Mouse (Mus musculus): ENCODE measurements around the gene Sorl1. TPM values are rescaled to one million over a fixed set of nuclear protein-coding genes. Genes with fewer than 3 reads are reported as not detected.

The Sorl1 gene
- polyA plus RNA-seq, 1 experiment from 2014 or later = 7.6 TPM

DNA sequence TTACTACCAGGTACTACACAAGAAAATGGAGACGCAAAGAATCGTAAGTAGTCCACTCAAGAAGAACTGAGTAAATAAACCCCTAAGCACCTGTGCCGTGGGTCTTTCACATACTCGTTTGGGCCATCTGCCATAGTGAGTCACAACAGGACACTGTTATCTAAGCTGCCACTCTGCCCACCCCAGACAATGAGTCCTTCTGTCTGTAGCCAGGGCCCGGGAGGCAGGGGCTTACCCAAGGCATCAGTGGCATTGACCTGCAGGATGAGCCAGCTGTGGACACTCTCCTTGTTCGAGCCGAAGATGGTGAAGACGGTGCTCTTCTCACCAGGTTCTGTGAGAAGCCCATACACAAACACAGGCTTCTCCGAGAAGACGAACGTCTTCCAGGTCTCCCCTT is 77.8 kb downstream of the Sorl1 start:
- 89% methylated on average over 11 of the region's 11 CpGs for WGBS
- no peak overlapping the region for H3K27ac ChIP-seq (ENCODE audit: low read depth, low read length)
- H3K27me3 ChIP-seq (ENCODE audit: control insufficient read depth, insufficient read depth, low read length) = no peaks in the 10 kb centered on the region
- H3K36me3 ChIP-seq (ENCODE audit: control insufficient read depth, insufficient read depth, low read length) = no peaks in the 10 kb centered on the region
- no peak overlapping the region for H3K4me3 ChIP-seq (ENCODE audit: low read depth, low read length)
- DNase-seq (ENCODE audit: low spot score) (no peak), ATAC-seq (ENCODE audit: low FRiP score) (no peak)
- H3K4me2 ChIP-seq (replicated peaks; ENCODE audit: low read depth, low read length) = no peak overlapping the region
- H3K4me1 ChIP-seq (replicated peaks; ENCODE audit: control insufficient read depth, insufficient read depth, low read length) = no peaks in the 10 kb centered on the region
- H3K9ac ChIP-seq (ENCODE audit: low read depth, low read length) = no peak overlapping the region
- H3K9me3 ChIP-seq (ENCODE audit: control insufficient read depth, low read length) = no peaks in the 10 kb centered on the region

DNA sequence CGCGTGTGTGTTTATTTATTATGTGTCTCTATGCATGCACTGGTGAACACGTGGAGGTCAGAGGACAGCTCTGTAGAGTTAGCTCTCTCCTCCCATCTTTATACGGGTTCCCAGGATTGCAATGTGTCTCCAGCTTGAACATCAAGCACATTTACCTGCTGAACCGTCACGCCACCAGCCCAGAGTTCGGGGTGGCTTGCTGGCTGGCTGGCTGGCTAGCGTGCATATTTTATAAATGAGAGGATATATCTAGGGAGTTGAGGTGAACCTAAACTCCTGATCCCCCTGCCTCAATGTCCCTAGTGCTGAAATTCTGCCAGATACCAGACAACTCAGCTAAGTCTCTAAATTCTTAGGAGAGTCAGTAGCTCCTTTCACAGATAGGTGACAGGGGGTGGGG is 79.4 kb downstream of the Sorl1 start:
- no peak for DNase-seq (ENCODE audit: low spot score)
- H3K27me3 ChIP-seq (ENCODE audit: control insufficient read depth, insufficient read depth, low read length) = no peaks in the 10 kb centered on the region

DNA sequence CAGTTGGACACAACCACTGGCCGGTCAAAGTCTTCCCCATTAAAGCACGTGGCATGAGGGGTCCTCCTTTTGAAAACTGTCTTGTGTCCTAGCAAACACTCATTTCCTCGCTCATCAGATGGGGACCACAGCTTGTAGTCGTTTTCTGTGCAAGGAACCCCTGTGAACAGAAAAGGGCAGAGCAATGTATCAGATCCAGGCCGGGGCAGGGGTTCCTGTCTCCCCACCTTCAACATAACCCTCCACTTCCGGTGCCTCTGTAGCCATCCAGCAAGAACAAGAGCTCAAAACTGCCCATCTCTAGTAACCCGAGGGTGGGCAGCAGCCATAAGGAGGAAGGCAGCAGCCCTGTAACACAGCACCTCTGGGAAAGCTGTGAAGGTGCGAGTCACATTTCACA is 80.2 kb downstream of the Sorl1 start:
- no peaks in the 10 kb centered on the region for H3K27me3 ChIP-seq (ENCODE audit: control insufficient read depth, insufficient read depth, low read length)
- WGBS = 87% methylated on average over 8 of the region's 8 CpGs

More for the DNA sequence above, 79.4 kb downstream of the Sorl1 start:
- Histone ChIP-seq H3K4me1 (replicated peaks; ENCODE audit: control insufficient read depth, insufficient read depth, low read length) (no peaks in the 10 kb centered on the region), H3K27ac (ENCODE audit: low read depth, low read length) (no peak overlapping the region), H3K4me2 (replicated peaks; ENCODE audit: low read depth, low read length) (no peak overlapping the region), H3K9me3 (ENCODE audit: control insufficient read depth, low read length) (no peaks in the 10 kb centered on the region), H3K36me3 (ENCODE audit: control insufficient read depth, insufficient read depth, low read length) (no peaks in the 10 kb centered on the region), H3K4me3 (ENCODE audit: low read depth, low read length) (no peak overlapping the region), H3K9ac (ENCODE audit: low read depth, low read length) (no peak overlapping the region)
- 93% methylated on average over 8 of the region's 8 CpGs for WGBS
- no peak for ATAC-seq (ENCODE audit: low FRiP score)

DNA sequence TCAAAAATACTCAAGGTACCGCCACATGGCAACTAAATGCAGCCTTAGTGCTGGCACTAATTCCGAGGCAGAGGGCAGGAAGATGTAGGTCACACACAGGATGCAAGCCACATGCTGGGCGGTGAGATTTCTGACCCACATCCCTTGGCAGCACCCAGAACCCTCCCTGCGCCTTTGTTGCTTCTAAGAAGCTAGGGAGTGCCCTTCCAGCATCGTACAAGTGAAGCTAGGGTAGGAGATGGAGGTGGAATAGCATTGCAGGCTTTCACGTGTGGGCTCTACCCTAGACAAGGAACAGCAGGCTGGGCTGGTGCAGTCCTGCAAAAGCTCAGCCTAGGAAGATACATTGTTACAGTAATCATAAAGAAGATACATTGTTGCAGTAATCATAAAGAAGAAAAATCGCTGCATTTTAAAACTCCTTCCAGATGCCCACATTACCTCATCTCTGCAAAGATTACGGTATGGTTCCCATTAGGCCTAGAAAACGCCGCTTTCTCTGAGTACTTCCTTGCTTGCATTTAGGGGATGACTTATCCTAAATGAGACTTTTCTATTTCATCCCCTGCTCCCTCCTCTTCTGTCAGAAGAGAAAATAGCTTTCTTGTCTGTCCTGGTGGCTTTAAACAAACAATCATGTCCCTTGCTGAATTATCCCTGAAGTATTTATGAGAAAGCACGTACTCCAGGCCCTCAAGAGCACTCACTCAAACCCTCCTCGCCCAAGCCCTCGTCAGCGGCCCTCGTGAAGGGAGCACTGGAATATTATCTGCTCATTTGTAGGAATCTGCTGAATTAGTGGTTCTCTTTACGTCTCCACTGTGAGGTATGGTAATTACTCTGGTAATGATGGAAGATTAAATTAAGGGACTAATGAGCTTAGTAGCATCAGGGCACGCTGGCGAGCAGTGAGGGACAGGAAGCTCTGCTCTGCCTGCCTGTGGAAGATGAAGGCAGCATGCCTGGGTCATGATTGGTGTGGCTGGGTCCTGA is 84.8 kb downstream of the Sorl1 start:
- H3K9ac ChIP-seq (ENCODE audit: low read depth, low read length) = no peak overlapping the region
- H3K36me3 ChIP-seq (ENCODE audit: control insufficient read depth, insufficient read depth, low read length) = no peaks in the 10 kb centered on the region
- DNase-seq (ENCODE audit: low spot score) (no peak), ATAC-seq (ENCODE audit: low FRiP score) (no peak)
- H3K9me3 ChIP-seq (ENCODE audit: control insufficient read depth, low read length) = no peaks in the 10 kb centered on the region
- H3K4me2 ChIP-seq (replicated peaks; ENCODE audit: low read depth, low read length) = no peak overlapping the region
- no peak overlapping the region for H3K4me3 ChIP-seq (ENCODE audit: low read depth, low read length)
- no peaks in the 10 kb centered on the region for H3K4me1 ChIP-seq (replicated peaks; ENCODE audit: control insufficient read depth, insufficient read depth, low read length)
- no peaks in the 10 kb centered on the region for H3K27me3 ChIP-seq (ENCODE audit: control insufficient read depth, insufficient read depth, low read length)
- no peak overlapping the region for H3K27ac ChIP-seq (ENCODE audit: low read depth, low read length)
- whole genome bisulfite sequencing = 82% methylated on average over 18 of the region's 18 CpGs

More for the DNA sequence above, 80.2 kb downstream of the Sorl1 start:
- Histone ChIP-seq H3K4me1 (replicated peaks; ENCODE audit: control insufficient read depth, insufficient read depth, low read length) (no peaks in the 10 kb centered on the region), H3K9me3 (ENCODE audit: control insufficient read depth, low read length) (no peaks in the 10 kb centered on the region), H3K4me2 (replicated peaks; ENCODE audit: low read depth, low read length) (no peak overlapping the region), H3K27ac (ENCODE audit: low read depth, low read length) (no peak overlapping the region), H3K9ac (ENCODE audit: low read depth, low read length) (no peak overlapping the region), H3K36me3 (ENCODE audit: control insufficient read depth, insufficient read depth, low read length) (no peaks in the 10 kb centered on the region), H3K4me3 (ENCODE audit: low read depth, low read length) (no peak overlapping the region)
- DNase-seq (ENCODE audit: low spot score) (no peak), ATAC-seq (ENCODE audit: low FRiP score) (no peak)

DNA sequence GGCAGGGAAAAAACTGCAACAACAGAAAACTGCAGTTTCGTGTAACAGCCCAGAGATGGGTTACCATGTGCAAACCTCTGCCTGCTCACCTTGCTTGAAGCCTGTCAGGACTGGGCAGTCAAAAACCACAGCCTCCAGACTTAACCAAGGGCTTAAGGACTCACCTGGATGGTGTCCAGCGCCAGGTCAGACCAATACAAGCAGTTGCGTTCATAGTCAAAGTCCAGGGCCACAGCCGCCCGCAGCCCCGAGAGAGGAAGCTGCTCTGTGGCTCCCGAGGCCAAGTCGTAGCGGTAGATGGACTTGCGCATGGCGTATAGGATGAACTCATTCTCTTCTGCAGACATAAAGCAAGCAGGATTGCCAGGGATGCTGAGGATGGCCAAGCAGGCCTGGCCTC is 87.2 kb downstream of the Sorl1 start:
- no peak for ATAC-seq (ENCODE audit: low FRiP score)
- no peaks in the 10 kb centered on the region for H3K27me3 ChIP-seq (ENCODE audit: control insufficient read depth, insufficient read depth, low read length)
- WGBS = 93% methylated on average over 11 of the region's 11 CpGs

DNA sequence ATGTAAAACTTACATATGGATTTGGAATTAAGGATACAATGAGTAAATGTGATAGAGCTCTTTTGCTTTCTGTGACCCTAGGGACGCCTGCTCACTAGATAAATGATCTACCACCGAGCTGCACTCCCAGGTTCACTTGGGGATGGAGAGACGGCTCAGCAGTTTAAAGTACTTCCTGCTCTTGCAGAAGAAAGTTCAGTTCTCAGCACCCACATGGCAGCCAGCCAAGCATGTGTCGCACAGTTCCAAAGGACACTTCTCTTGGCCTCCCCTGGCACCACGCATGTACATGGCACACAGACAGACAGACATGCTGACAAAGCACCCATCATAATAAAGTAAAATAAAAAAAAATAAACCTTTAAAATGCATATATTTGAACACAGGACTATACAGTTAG is 88.1 kb downstream of the Sorl1 start:
- WGBS = 81% methylated on average over 5 of the region's 5 CpGs
- Histone ChIP-seq H3K27me3 (ENCODE audit: control insufficient read depth, insufficient read depth, low read length) (no peaks in the 10 kb centered on the region), H3K4me3 (ENCODE audit: low read depth, low read length) (no peak overlapping the region), H3K9ac (ENCODE audit: low read depth, low read length) (no peak overlapping the region), H3K9me3 (ENCODE audit: control insufficient read depth, low read length) (no peaks in the 10 kb centered on the region), H3K4me2 (replicated peaks; ENCODE audit: low read depth, low read length) (no peak overlapping the region), H3K36me3 (ENCODE audit: control insufficient read depth, insufficient read depth, low read length) (no peaks in the 10 kb centered on the region), H3K27ac (ENCODE audit: low read depth, low read length) (no peak overlapping the region), H3K4me1 (replicated peaks; ENCODE audit: control insufficient read depth, insufficient read depth, low read length) (no peaks in the 10 kb centered on the region)
- DNase-seq (ENCODE audit: low spot score) (no peak), ATAC-seq (ENCODE audit: low FRiP score) (no peak)

More for the DNA sequence above, 87.2 kb downstream of the Sorl1 start:
- Histone ChIP-seq H3K4me1 (replicated peaks; ENCODE audit: control insufficient read depth, insufficient read depth, low read length) (no peaks in the 10 kb centered on the region), H3K9ac (ENCODE audit: low read depth, low read length) (no peak overlapping the region), H3K4me2 (replicated peaks; ENCODE audit: low read depth, low read length) (no peak overlapping the region), H3K4me3 (ENCODE audit: low read depth, low read length) (no peak overlapping the region), H3K27ac (ENCODE audit: low read depth, low read length) (no peak overlapping the region), H3K36me3 (ENCODE audit: control insufficient read depth, insufficient read depth, low read length) (no peaks in the 10 kb centered on the region), H3K9me3 (ENCODE audit: control insufficient read depth, low read length) (no peaks in the 10 kb centered on the region)
- DNase-seq (ENCODE audit: low spot score) = no peak

DNA sequence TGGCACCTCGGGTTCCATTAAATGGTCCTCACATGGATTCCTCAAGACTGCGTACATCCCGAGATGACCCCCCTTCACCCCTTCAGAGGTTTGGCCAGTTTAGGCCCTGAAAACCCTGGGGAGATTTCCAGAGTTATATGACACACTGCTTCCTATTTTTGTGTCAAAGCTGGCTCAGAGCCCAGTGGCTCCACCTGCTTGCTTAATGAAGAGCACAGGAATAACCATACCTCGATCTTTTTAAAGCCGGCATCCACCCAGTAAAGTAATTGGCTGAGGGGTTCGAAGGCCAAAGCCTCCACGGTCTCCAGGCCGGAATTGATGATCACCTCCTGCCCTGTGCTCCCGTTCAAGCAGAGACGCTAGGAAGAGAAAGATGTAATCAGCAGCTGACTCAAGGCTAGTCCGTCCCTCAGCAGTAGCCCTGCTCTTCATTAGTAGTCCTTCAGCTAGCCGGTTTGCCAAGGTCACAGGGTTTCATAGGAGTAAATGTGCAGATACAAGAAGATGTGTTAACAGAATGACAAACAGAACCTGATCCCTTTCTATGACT is 88.8 kb downstream of the Sorl1 start:
- no peaks in the 10 kb centered on the region for H3K4me1 ChIP-seq (replicated peaks; ENCODE audit: control insufficient read depth, insufficient read depth, low read length)
- H3K9me3 ChIP-seq (ENCODE audit: control insufficient read depth, low read length) = no peaks in the 10 kb centered on the region
- no peak overlapping the region for H3K9ac ChIP-seq (ENCODE audit: low read depth, low read length)
- no peaks in the 10 kb centered on the region for H3K36me3 ChIP-seq (ENCODE audit: control insufficient read depth, insufficient read depth, low read length)
- no peak for DNase-seq (ENCODE audit: low spot score)
- no peaks in the 10 kb centered on the region for H3K27me3 ChIP-seq (ENCODE audit: control insufficient read depth, insufficient read depth, low read length)
- WGBS = 82% methylated on average over 12 of the region's 12 CpGs
- ATAC-seq (ENCODE audit: low FRiP score) = no peak
- H3K4me3 ChIP-seq (ENCODE audit: low read depth, low read length) = no peak overlapping the region
- H3K4me2 ChIP-seq (replicated peaks; ENCODE audit: low read depth, low read length) = no peak overlapping the region
- H3K27ac ChIP-seq (ENCODE audit: low read depth, low read length) = no peak overlapping the region

DNA sequence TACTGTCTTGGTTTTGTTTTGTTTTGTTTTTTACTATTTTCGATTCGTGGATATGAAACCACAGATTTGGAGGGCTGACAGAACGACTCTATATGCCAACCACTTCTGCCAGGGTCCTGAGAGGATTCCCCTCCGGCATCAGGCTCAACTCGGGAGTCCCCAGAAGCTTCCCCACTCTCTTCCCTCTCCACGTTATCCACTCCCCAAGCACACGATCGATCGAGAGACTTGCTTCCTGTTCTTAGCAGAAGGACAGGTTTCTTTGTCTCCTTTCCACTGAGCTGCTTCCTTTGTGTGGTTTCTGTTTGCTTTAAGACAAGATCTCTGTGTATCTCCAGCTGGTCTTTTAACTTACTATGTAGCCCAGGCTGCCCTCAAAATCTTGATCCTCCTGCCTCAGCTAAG is 90.0 kb downstream of the Sorl1 start:
- Histone ChIP-seq H3K9me3 (ENCODE audit: control insufficient read depth, low read length) (no peaks in the 10 kb centered on the region), H3K4me3 (ENCODE audit: low read depth, low read length) (no peak overlapping the region), H3K27ac (ENCODE audit: low read depth, low read length) (no peak overlapping the region; the same call in 1 of the 2 replicates), H3K27me3 (ENCODE audit: control insufficient read depth, insufficient read depth, low read length) (no peaks in the 10 kb centered on the region), H3K36me3 (ENCODE audit: control insufficient read depth, insufficient read depth, low read length) (no peaks in the 10 kb centered on the region), H3K4me1 (replicated peaks; ENCODE audit: control insufficient read depth, insufficient read depth, low read length) (no peaks in the 10 kb centered on the region), H3K4me2 (replicated peaks; ENCODE audit: low read depth, low read length) (no peak overlapping the region), H3K9ac (ENCODE audit: low read depth, low read length) (no peak overlapping the region)
- ATAC-seq (ENCODE audit: low FRiP score) = no peak
- DNase-seq (ENCODE audit: low spot score) = no peak
- WGBS = 71% methylated on average over 9 of the region's 9 CpGs
